Mouse (Mus musculus) lung, embryonic 14.5 days (tissue): ENCODE measurements around the gene Abhd12. TPM values are rescaled to one million over a fixed set of nuclear protein-coding genes. Genes with fewer than 3 reads are reported as not detected.

Experiments
- ATAC-seq: fragments of 200-750 bp; cut with Nextera tagmentation; 2 replicates; pipeline ENCODE4 v1.8.0; 2017; ENCODE audit warnings: mild to moderate bottlenecking, moderate TSS enrichment, moderate library complexity; ENCODE audit not compliant: insufficient read depth
- DNase-seq: peaks from one replicate; pipeline ENCODE4 v3.0.0-alpha.2; 2015
- H3K27ac ChIP-seq: fragments of 300-500 bp; sonication (generic); 2 replicates; pipeline ENCODE4 v1.5.1; 2014; ENCODE audit warnings: low read depth, mild to moderate bottlenecking, moderate library complexity
- H3K27me3 ChIP-seq: fragments of 300-500 bp; sonication (generic); 2 replicates; pipeline ENCODE4 v1.6.1; 2014; ENCODE audit warnings: low read length, control low read depth; ENCODE audit not compliant: insufficient read depth
- H3K36me3 ChIP-seq: fragments of 300-500 bp; sonication (generic); 2 replicates; pipeline ENCODE4 v1.6.1; 2014; ENCODE audit warnings: control low read depth; ENCODE audit not compliant: insufficient read depth
- H3K4me1 ChIP-seq: fragments of 300-500 bp; sonication (generic); 2 replicates; pipeline ENCODE4 v1.6.1; 2014; ENCODE audit warnings: antibody characterized with exemption, control low read depth; ENCODE audit not compliant: insufficient read depth
- H3K4me2 ChIP-seq: fragments of 300-500 bp; sonication (generic); 2 replicates; pipeline ENCODE4 v1.6.1; 2014; ENCODE audit warnings: mild to moderate bottlenecking
- H3K4me3 ChIP-seq: fragments of 300-500 bp; sonication (generic); 2 replicates; pipeline ENCODE4 v1.5.1; 2014; ENCODE audit warnings: low read depth, low read length
- H3K9ac ChIP-seq: fragments of 300-500 bp; sonication (generic); 2 replicates; pipeline ENCODE4 v1.6.1; 2014
- H3K9me3 ChIP-seq: fragments of 300-500 bp; sonication (generic); 2 replicates; pipeline ENCODE4 v1.6.1; 2016; ENCODE audit warnings: low read depth, low read length, control low read depth
- CTCF ChIP-seq: IDR thresholded peaks from 2 replicates; pipeline ENCODE4 v1.5.1; 2016; ENCODE audit warnings: antibody characterized with exemption, low read depth
- WGBS: fragments of 180-500 bp; shearing (Covaris S2); extraction: QIAGEN DNeasy Blood & Tissue Kit; methylation state at CpG from one replicate; pipeline ENCODE4 v1.1.7; 2014; 5-methylcytosine and 5-hydroxymethylcytosine counted together
- polyA plus RNA-seq: library from polyadenylated mRNA; unstranded; fragments of >200 nt; fragmentation: Nextera tagmentation; extraction: Ambion mirVana; gene quantifications from 2 replicates; pipeline ENCODE4 v1.2.1, GENCODE M21; 2014

The Abhd12 gene
- polyA plus RNA-seq, 1 experiment from 2014 or later = 67.2 TPM

GRCm38 (mm10) chr2:150828164-150828563 is 76.4 kb downstream of the Abhd12 start:
- DNase-seq (no peak), ATAC-seq (no peak)
- H3K9ac ChIP-seq = no peak overlapping the region
- no peaks in the 10 kb centered on the region for H3K9me3 ChIP-seq
- no peaks in the 10 kb centered on the region for H3K27me3 ChIP-seq
- H3K36me3 ChIP-seq = peaks cover 96% of the 10 kb centered on the region
- H3K4me1 ChIP-seq = no peaks in the 10 kb centered on the region
- TF ChIP-seq CTCF = peak; percentile 12; the same call in 1 of the 2 replicates
- 82% methylated on average over 3 of the region's 3 CpGs for WGBS
- H3K27ac ChIP-seq = no peak overlapping the region
- H3K4me2 ChIP-seq = no peak overlapping the region
- H3K4me3 ChIP-seq = no peak overlapping the region

- no peak for TF ChIP-seq CTCF
- H3K4me1 ChIP-seq = no peaks in the 10 kb centered on the region
- no peak overlapping the region for H3K4me3 ChIP-seq
- H3K9ac ChIP-seq = no peak overlapping the region
- no peaks in the 10 kb centered on the region for H3K27me3 ChIP-seq
- peaks cover 88% of the 10 kb centered on the region for H3K36me3 ChIP-seq
- H3K4me2 ChIP-seq = no peak overlapping the region
- no peaks in the 10 kb centered on the region for H3K9me3 ChIP-seq
- no peak for DNase-seq
- H3K27ac ChIP-seq = no peak overlapping the region
- 89% methylated on average over 3 of the region's 3 CpGs for WGBS
- no peak for ATAC-seq
Measured at GRCm38 (mm10) chr2:150826426-150826825, 78.1 kb downstream of the Abhd12 start.

GRCm38 (mm10) chr2:150822987-150823386 is 81.6 kb downstream of the Abhd12 start:
- no peak for ATAC-seq
- TF ChIP-seq CTCF = no peak
- 83% methylated on average over 8 of the region's 8 CpGs for WGBS

GRCm38 (mm10) chr2:150820720-150821119 is 83.8 kb downstream of the Abhd12 start:
- no peak overlapping the region for H3K4me2 ChIP-seq
- no peaks in the 10 kb centered on the region for H3K4me1 ChIP-seq
- H3K27me3 ChIP-seq = no peaks in the 10 kb centered on the region
- no peak overlapping the region for H3K27ac ChIP-seq
- H3K9ac ChIP-seq = no peak overlapping the region
- no peak overlapping the region for H3K4me3 ChIP-seq
- DNase-seq (no peak), ATAC-seq (no peak)
- peaks cover 83% of the 10 kb centered on the region for H3K36me3 ChIP-seq
- WGBS = 82% methylated on average over 8 of the region's 8 CpGs
- no peak for TF ChIP-seq CTCF
- no peaks in the 10 kb centered on the region for H3K9me3 ChIP-seq

More at GRCm38 (mm10) chr2:150822987-150823386, 81.6 kb downstream of the Abhd12 start:
- no peak for DNase-seq
- Histone ChIP-seq H3K27ac (no peak overlapping the region), H3K4me1 (no peaks in the 10 kb centered on the region), H3K4me3 (no peak overlapping the region), H3K9me3 (no peaks in the 10 kb centered on the region), H3K4me2 (no peak overlapping the region), H3K27me3 (no peaks in the 10 kb centered on the region), H3K36me3 (peaks cover 85% of the 10 kb centered on the region), H3K9ac (no peak overlapping the region)

GRCm38 (mm10) chr2:150818742-150819141 is 85.8 kb downstream of the Abhd12 start:
- Histone ChIP-seq H3K9ac (no peak overlapping the region), H3K27me3 (no peaks in the 10 kb centered on the region), H3K36me3 (peaks cover 83% of the 10 kb centered on the region), H3K9me3 (no peaks in the 10 kb centered on the region), H3K27ac (no peak overlapping the region), H3K4me3 (no peak overlapping the region), H3K4me1 (no peaks in the 10 kb centered on the region), H3K4me2 (no peak overlapping the region)
- ATAC-seq (no peak), DNase-seq (no peak)
- no peak for TF ChIP-seq CTCF
- WGBS = 90% methylated on average over 8 of the region's 8 CpGs

- H3K9ac ChIP-seq = no peak overlapping the region
- H3K4me2 ChIP-seq = no peak overlapping the region
- WGBS = 93% methylated on average over 18 of the region's 18 CpGs
- DNase-seq = no peak
- peaks cover 91% of the 10 kb centered on the region for H3K36me3 ChIP-seq
- H3K27me3 ChIP-seq = no peaks in the 10 kb centered on the region
- no peak overlapping the region for H3K27ac ChIP-seq
- H3K4me3 ChIP-seq = no peak overlapping the region
- H3K9me3 ChIP-seq = no peaks in the 10 kb centered on the region
- no peaks in the 10 kb centered on the region for H3K4me1 ChIP-seq
- no peak for TF ChIP-seq CTCF
- no peak for ATAC-seq
Measured at GRCm38 (mm10) chr2:150816676-150817402, 87.7 kb downstream of the Abhd12 start.

- Histone ChIP-seq H3K4me1 (no peaks in the 10 kb centered on the region), H3K9ac (no peak overlapping the region), H3K27me3 (no peaks in the 10 kb centered on the region), H3K4me3 (no peak overlapping the region), H3K27ac (no peak overlapping the region), H3K4me2 (no peak overlapping the region), H3K36me3 (peaks cover 94% of the 10 kb centered on the region), H3K9me3 (no peaks in the 10 kb centered on the region)
- no peak for TF ChIP-seq CTCF
- no peak for ATAC-seq
- 91% methylated on average over 6 of the region's 6 CpGs for WGBS
- DNase-seq = no peak
Measured at GRCm38 (mm10) chr2:150812816-150813215, 91.7 kb downstream of the Abhd12 start.
